Mouse (Mus musculus): Measurements from ENCODE around the gene Asic2. TPM values are rescaled to one million over a fixed set of nuclear protein-coding genes. Genes with fewer than 3 reads are reported as not detected.
A peak's percentile ranks its signal among the peaks of the same experiment; 100 is the strongest.

Asic2 gene
- polyA plus RNA-seq, 1 experiment from 2014 or later = 0.65 TPM

DNA sequence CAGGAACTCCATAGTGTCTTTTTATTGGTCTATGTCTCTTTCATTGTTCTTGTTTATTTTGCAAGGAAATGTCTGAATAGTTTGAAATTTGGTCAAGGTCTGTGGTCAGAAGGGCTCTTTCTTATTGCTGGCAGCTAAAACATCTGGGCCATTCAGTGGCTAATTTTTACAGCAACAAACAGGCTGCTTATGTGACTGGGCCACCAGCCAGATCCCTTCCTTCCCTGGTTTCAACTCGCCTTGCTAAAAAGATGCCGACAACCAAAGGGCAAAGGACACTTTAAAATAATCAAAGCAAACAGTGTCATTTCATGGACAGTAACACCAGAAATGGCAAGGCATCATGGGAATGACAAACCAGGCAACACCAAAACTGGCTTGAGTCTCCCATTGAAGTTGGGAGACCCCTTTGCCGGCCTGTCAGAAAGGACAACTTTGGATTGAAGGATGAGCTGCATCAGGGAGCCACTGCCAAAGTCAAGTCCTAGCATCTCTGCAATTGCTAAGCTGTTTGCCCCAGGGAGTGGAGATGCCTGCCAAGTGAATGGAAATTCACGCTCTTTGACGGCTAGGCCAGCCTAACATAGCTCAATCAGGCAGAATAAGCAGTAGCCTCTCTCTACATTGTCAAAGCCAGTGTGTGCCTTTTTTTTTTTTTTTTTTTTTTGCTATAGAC is 123.1 kb downstream of the Asic2 start:
- H3K27ac ChIP-seq (replicated peaks; ENCODE audit: low read depth, low read length) = no peak overlapping the region
- no peaks in the 10 kb centered on the region for H3K9me3 ChIP-seq (ENCODE audit: control insufficient read depth, low read length)
- H3K36me3 ChIP-seq (ENCODE audit: control insufficient read depth, insufficient read depth, low read length) = no peaks in the 10 kb centered on the region
- H3K4me1 ChIP-seq (ENCODE audit: control insufficient read depth, insufficient read depth, low read length) = no peaks in the 10 kb centered on the region
- no peak overlapping the region for H3K4me2 ChIP-seq (ENCODE audit: low read depth, low read length)
- ATAC-seq (ENCODE audit: low read depth) = no peak
- peak; percentile 70 for DNase-seq (ENCODE audit: low spot score)
- WGBS = 47% methylated on average over 5 of the region's 5 CpGs
- H3K9ac ChIP-seq (ENCODE audit: low read depth, low read length) = no peak overlapping the region
- no peak overlapping the region for H3K4me3 ChIP-seq (ENCODE audit: low read depth, low read length)
- H3K27me3 ChIP-seq (replicated peaks; ENCODE audit: control insufficient read depth, insufficient read depth, low read length) = no peaks in the 10 kb centered on the region

- no peak overlapping the region for H3K9ac ChIP-seq (ENCODE audit: low read depth, low read length)
- H3K4me1 ChIP-seq (ENCODE audit: control insufficient read depth, insufficient read depth, low read length) = no peaks in the 10 kb centered on the region
- H3K9me3 ChIP-seq (ENCODE audit: control insufficient read depth, low read length) = no peaks in the 10 kb centered on the region
- no peak for DNase-seq (ENCODE audit: low spot score)
- no peaks in the 10 kb centered on the region for H3K36me3 ChIP-seq (ENCODE audit: control insufficient read depth, insufficient read depth, low read length)
- H3K4me2 ChIP-seq (ENCODE audit: low read depth, low read length) = no peak overlapping the region
- no peak overlapping the region for H3K4me3 ChIP-seq (ENCODE audit: low read depth, low read length)
- no peak overlapping the region for H3K27ac ChIP-seq (replicated peaks; ENCODE audit: low read depth, low read length)
- WGBS = 60% methylated on average over 2 of the region's 2 CpGs
- H3K27me3 ChIP-seq (replicated peaks; ENCODE audit: control insufficient read depth, insufficient read depth, low read length) = no peaks in the 10 kb centered on the region
- no peak for ATAC-seq (ENCODE audit: low read depth)
These were observed 127.3 kb downstream of the Asic2 start for GRCm38 (mm10) chr11:81841001-81841400.

DNA sequence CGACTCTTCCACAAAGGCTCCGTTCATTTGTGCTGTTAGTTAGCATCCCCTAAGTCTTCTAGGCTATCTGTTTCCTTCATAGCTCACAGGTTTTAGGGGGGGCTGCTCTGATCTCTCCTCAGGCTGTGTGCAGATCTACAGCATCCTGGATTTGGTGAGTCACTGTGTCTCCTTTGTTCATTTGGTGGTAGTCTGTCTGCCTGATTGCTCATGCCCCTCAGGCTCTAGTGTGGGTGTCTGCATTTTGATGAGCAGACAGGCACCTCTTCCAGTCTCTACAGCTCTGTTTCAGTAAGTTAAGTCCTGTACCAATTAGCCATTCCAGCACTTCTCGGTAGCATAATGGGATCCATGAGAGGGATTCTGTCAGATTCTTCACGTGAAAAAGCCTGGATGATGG is 129.8 kb downstream of the Asic2 start:
- ATAC-seq (ENCODE audit: low read depth) = no peak
- H3K4me1 ChIP-seq (ENCODE audit: control insufficient read depth, insufficient read depth, low read length) = no peaks in the 10 kb centered on the region
- H3K36me3 ChIP-seq (ENCODE audit: control insufficient read depth, insufficient read depth, low read length) = no peaks in the 10 kb centered on the region
- WGBS = 36% methylated on average over 4 of the region's 4 CpGs
- DNase-seq (ENCODE audit: low spot score) = no peak
- H3K9ac ChIP-seq (ENCODE audit: low read depth, low read length) = no peak overlapping the region
- H3K27me3 ChIP-seq (replicated peaks; ENCODE audit: control insufficient read depth, insufficient read depth, low read length) = no peaks in the 10 kb centered on the region
- no peaks in the 10 kb centered on the region for H3K9me3 ChIP-seq (ENCODE audit: control insufficient read depth, low read length)
- H3K4me3 ChIP-seq (ENCODE audit: low read depth, low read length) = no peak overlapping the region
- H3K4me2 ChIP-seq (ENCODE audit: low read depth, low read length) = no peak overlapping the region
- H3K27ac ChIP-seq (replicated peaks; ENCODE audit: low read depth, low read length) = no peak overlapping the region

DNA sequence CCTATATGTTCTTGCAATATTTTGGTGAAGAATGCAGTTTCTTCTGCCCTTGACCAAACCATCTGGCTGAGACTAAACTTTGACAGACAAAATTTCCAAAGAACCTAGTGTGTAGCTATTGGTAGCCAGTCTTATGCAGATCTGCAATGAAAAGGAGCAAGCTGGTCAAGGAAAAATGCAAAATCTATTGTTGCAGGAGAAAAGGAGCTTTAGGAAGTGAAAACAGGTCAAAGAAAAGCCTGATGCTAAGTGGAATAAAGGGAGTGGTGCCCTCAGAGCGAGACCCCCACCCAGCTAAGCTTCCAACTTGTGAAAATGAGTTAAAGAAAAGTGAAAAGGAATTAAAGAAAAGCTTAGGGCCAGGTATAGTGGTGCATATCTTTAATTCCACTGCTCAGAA is 135.9 kb downstream of the Asic2 start:
- no peak overlapping the region for H3K9ac ChIP-seq (ENCODE audit: low read depth, low read length)
- H3K4me1 ChIP-seq (ENCODE audit: control insufficient read depth, insufficient read depth, low read length) = no peaks in the 10 kb centered on the region
- DNase-seq (ENCODE audit: low spot score) (no peak), ATAC-seq (ENCODE audit: low read depth) (no peak)
- H3K36me3 ChIP-seq (ENCODE audit: control insufficient read depth, insufficient read depth, low read length) = no peaks in the 10 kb centered on the region
- no peak overlapping the region for H3K4me3 ChIP-seq (ENCODE audit: low read depth, low read length)
- H3K27me3 ChIP-seq (replicated peaks; ENCODE audit: control insufficient read depth, insufficient read depth, low read length) = no peaks in the 10 kb centered on the region
- no peak overlapping the region for H3K27ac ChIP-seq (replicated peaks; ENCODE audit: low read depth, low read length)
- no peak overlapping the region for H3K4me2 ChIP-seq (ENCODE audit: low read depth, low read length)
- H3K9me3 ChIP-seq (ENCODE audit: control insufficient read depth, low read length) = no peaks in the 10 kb centered on the region
- whole genome bisulfite sequencing = 62% methylated on average over 1 of the region's 1 CpGs

DNA sequence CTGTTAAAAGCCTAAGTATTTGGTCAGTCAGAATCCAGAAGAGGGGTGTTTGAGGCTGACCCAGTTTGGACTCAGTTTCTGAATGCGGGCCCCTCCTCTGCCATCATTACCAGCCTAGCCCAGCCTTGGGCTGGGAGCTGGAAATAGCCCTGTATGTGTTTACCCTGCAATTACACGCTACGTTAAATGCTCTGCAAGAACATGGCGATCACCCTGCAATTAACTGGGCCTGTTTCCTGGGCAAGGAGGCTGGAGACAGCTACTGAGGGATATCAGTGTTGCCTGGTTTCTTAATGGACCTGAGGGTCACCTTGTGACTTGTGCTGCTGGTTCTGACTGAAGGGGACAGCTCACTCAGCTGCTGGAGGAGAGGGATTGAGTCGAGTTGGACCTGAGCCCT is 151.7 kb downstream of the Asic2 start:
- peak; percentile 24 for DNase-seq (ENCODE audit: low spot score)
- Histone ChIP-seq H3K9me3 (ENCODE audit: control insufficient read depth, low read length) (no peaks in the 10 kb centered on the region), H3K36me3 (ENCODE audit: control insufficient read depth, insufficient read depth, low read length) (no peaks in the 10 kb centered on the region), H3K4me2 (ENCODE audit: low read depth, low read length) (no peak overlapping the region), H3K27ac (replicated peaks; ENCODE audit: low read depth, low read length) (no peak overlapping the region), H3K27me3 (replicated peaks; ENCODE audit: control insufficient read depth, insufficient read depth, low read length) (no peaks in the 10 kb centered on the region), H3K9ac (ENCODE audit: low read depth, low read length) (no peak overlapping the region), H3K4me3 (ENCODE audit: low read depth, low read length) (no peak overlapping the region), H3K4me1 (ENCODE audit: control insufficient read depth, insufficient read depth, low read length) (no peaks in the 10 kb centered on the region)
- 35% methylated on average over 5 of the region's 5 CpGs for WGBS
- no peak for ATAC-seq (ENCODE audit: low read depth)

DNA sequence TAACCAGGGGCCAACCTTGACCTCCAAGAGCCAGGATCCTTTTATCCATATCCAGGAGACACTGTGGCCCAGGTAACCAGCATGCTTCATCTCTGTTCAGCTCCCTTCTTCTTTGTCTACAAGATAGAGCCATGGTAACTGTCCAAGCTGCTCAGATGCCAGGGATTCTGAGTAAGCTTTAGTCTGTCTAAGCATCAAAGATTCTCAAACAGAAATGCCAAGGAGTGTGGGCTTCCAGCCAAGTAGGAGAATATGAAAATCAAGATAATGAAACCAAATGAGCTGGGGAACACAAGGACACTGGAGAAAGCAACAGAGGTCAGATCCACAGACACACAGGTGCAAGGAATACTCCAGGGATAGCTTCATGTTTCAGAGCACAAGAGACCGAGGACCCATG is 153.4 kb downstream of the Asic2 start:
- H3K4me3 ChIP-seq (ENCODE audit: low read depth, low read length) = no peak overlapping the region
- WGBS = 83% methylated on average over 1 of the region's 1 CpGs

GRCm38 (mm10) chr11:81806905-81807659 is 161.2 kb downstream of the Asic2 start:
- 80% methylated on average over 11 of the region's 11 CpGs for WGBS
- no peak overlapping the region for H3K9ac ChIP-seq (ENCODE audit: low read depth, low read length)
- H3K27ac ChIP-seq (replicated peaks; ENCODE audit: low read depth, low read length) = no peak overlapping the region
- no peaks in the 10 kb centered on the region for H3K9me3 ChIP-seq (ENCODE audit: control insufficient read depth, low read length)
- H3K4me1 ChIP-seq (ENCODE audit: control insufficient read depth, insufficient read depth, low read length) = no peaks in the 10 kb centered on the region
- ATAC-seq (ENCODE audit: low read depth) (no peak), DNase-seq (ENCODE audit: low spot score) (peak; percentile 39)
- no peaks in the 10 kb centered on the region for H3K27me3 ChIP-seq (replicated peaks; ENCODE audit: control insufficient read depth, insufficient read depth, low read length)
- H3K4me2 ChIP-seq (ENCODE audit: low read depth, low read length) = no peak overlapping the region
- H3K4me3 ChIP-seq (ENCODE audit: low read depth, low read length) = no peak overlapping the region
- H3K36me3 ChIP-seq (ENCODE audit: control insufficient read depth, insufficient read depth, low read length) = no peaks in the 10 kb centered on the region

More for the DNA sequence above, 153.4 kb downstream of the Asic2 start:
- DNase-seq (ENCODE audit: low spot score) (no peak), ATAC-seq (ENCODE audit: low read depth) (no peak)
- H3K27me3 ChIP-seq (replicated peaks; ENCODE audit: control insufficient read depth, insufficient read depth, low read length) = no peaks in the 10 kb centered on the region
- no peak overlapping the region for H3K9ac ChIP-seq (ENCODE audit: low read depth, low read length)
- no peak overlapping the region for H3K4me2 ChIP-seq (ENCODE audit: low read depth, low read length)
- no peaks in the 10 kb centered on the region for H3K36me3 ChIP-seq (ENCODE audit: control insufficient read depth, insufficient read depth, low read length)
- H3K4me1 ChIP-seq (ENCODE audit: control insufficient read depth, insufficient read depth, low read length) = no peaks in the 10 kb centered on the region
- H3K9me3 ChIP-seq (ENCODE audit: control insufficient read depth, low read length) = no peaks in the 10 kb centered on the region
- H3K27ac ChIP-seq (replicated peaks; ENCODE audit: low read depth, low read length) = no peak overlapping the region

DNA sequence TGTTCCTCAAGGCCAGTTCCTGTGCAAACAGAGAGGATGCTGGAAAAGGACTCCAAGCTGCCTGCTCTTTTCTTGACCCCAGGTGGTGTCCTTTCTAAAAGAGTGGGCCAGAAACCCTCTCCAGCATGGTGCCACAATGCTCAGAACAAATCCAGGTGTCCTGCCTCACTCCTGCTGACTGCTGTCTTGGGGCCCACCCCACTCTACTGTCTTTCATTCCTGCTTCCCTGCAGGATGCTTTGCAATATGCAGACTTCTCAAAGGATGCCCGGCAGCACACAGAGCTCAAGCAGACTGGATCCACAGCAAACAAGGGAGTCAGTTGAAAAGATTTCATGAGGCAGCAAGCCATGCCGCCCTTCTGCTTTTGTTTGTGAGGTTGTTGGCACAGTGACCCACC is 164.7 kb downstream of the Asic2 start:
- Histone ChIP-seq H3K36me3 (ENCODE audit: control insufficient read depth, insufficient read depth, low read length) (no peaks in the 10 kb centered on the region), H3K4me3 (ENCODE audit: low read depth, low read length) (no peak overlapping the region), H3K4me1 (ENCODE audit: control insufficient read depth, insufficient read depth, low read length) (no peaks in the 10 kb centered on the region), H3K27ac (replicated peaks; ENCODE audit: low read depth, low read length) (no peak overlapping the region), H3K27me3 (replicated peaks; ENCODE audit: control insufficient read depth, insufficient read depth, low read length) (no peaks in the 10 kb centered on the region), H3K9ac (ENCODE audit: low read depth, low read length) (no peak overlapping the region), H3K4me2 (ENCODE audit: low read depth, low read length) (no peak overlapping the region), H3K9me3 (ENCODE audit: control insufficient read depth, low read length) (no peaks in the 10 kb centered on the region)
- DNase-seq (ENCODE audit: low spot score) (no peak), ATAC-seq (ENCODE audit: low read depth) (no peak)
- 42% methylated on average over 2 of the region's 2 CpGs for WGBS

- Histone ChIP-seq H3K4me1 (ENCODE audit: control insufficient read depth, insufficient read depth, low read length) (no peaks in the 10 kb centered on the region), H3K9ac (ENCODE audit: low read depth, low read length) (no peak overlapping the region), H3K27ac (replicated peaks; ENCODE audit: low read depth, low read length) (no peak overlapping the region), H3K36me3 (ENCODE audit: control insufficient read depth, insufficient read depth, low read length) (no peaks in the 10 kb centered on the region), H3K4me3 (ENCODE audit: low read depth, low read length) (no peak overlapping the region), H3K9me3 (ENCODE audit: control insufficient read depth, low read length) (no peaks in the 10 kb centered on the region), H3K27me3 (replicated peaks; ENCODE audit: control insufficient read depth, insufficient read depth, low read length) (no peaks in the 10 kb centered on the region), H3K4me2 (ENCODE audit: low read depth, low read length) (no peak overlapping the region)
- ATAC-seq (ENCODE audit: low read depth) (no peak), DNase-seq (ENCODE audit: low spot score) (no peak)
- WGBS = 75% methylated on average over 1 of the region's 1 CpGs
These were observed 165.6 kb downstream of the Asic2 start for GRCm38 (mm10) chr11:81802614-81803013.

Measured in embryonic facial prominence, embryonic 14.5 days (tissue).